Mouse (Mus musculus): Measurements from ENCODE around the gene Gm2956. TPM values are rescaled to one million over a fixed set of nuclear protein-coding genes. Genes with fewer than 3 reads are reported as not detected.
"Not testable (repeated sequence)": the region's sequence is repeated elsewhere in the genome, so short reads cannot be mapped to it uniquely, and the experiment has no call there.

Gm2956 gene
- not detected in 2 replicates for polyA plus RNA-seq (2015; fragmentation: Nextera tagmentation; extraction: Ambion mirVana)

GRCm38 (mm10) chr14:3332087-3332677 lies at the start of gene Gm2956:
TSS of gene Gm2956 (plus strand) at chr14:3332627.
- not testable (repeated sequence) for H3K9me3 ChIP-seq; H3K27ac ChIP-seq; H3K27me3 ChIP-seq; H3K36me3 ChIP-seq; ATAC-seq (ENCODE audit: low FRiP score, low read depth); H3K4me1 ChIP-seq
- peak within 1 kb of the TSS; percentile 50; the same call in 1 of the 2 replicates for H3K9ac ChIP-seq
- 0% methylated on average over 8 of the region's 37 CpGs for WGBS
- H3K4me3 ChIP-seq = peak within 1 kb of the TSS; percentile 42
- H3K4me2 ChIP-seq (replicated peaks) = peak within 1 kb of the TSS; percentile 62

- peak overlapping the region; percentile 62 for H3K4me2 ChIP-seq (replicated peaks)
- H3K27ac ChIP-seq; H3K27me3 ChIP-seq; H3K4me1 ChIP-seq; ATAC-seq (ENCODE audit: low FRiP score, low read depth); H3K9me3 ChIP-seq; H3K36me3 ChIP-seq; H3K9ac ChIP-seq; H3K4me3 ChIP-seq: not testable (repeated sequence)
- WGBS = 1% methylated on average over 7 of the region's 8 CpGs
Observed at GRCm38 (mm10) chr14:3333406-3333805, 979 bp downstream of the Gm2956 start.

- ATAC-seq (ENCODE audit: low FRiP score, low read depth); H3K27me3 ChIP-seq; H3K36me3 ChIP-seq; H3K9me3 ChIP-seq; H3K9ac ChIP-seq; H3K4me1 ChIP-seq; H3K4me3 ChIP-seq; H3K27ac ChIP-seq; H3K4me2 ChIP-seq (replicated peaks): not testable (repeated sequence)
- no CpG with 5 or more reads among the region's 2 CpGs for WGBS
Observed at GRCm38 (mm10) chr14:3394793-3395192, 62.4 kb downstream of the Gm2956 start, which contains the start of gene Gm10413. TSS of gene Gm10413 (plus strand) at chr14:3395093.

Other genes with a start within 250 kb of the Gm2956 start
- gene Gm10340, start 198.6 kb upstream of the Gm2956 start, polyA plus RNA-seq (2015; fragmentation: Nextera tagmentation; extraction: Ambion mirVana) = not detected in 2 replicates
- gene Gm5795, start 144.4 kb upstream of the Gm2956 start, polyA plus RNA-seq (2015; fragmentation: Nextera tagmentation; extraction: Ambion mirVana) = not detected in 2 replicates
- 5.1 and 5.9 TPM in 2 replicates for gene D830030K20Rik, start 124.1 kb upstream of the Gm2956 start, polyA plus RNA-seq (2015; fragmentation: Nextera tagmentation; extraction: Ambion mirVana)
- not detected in 2 replicates for gene Gm10413, start 62.5 kb downstream of the Gm2956 start, polyA plus RNA-seq (2015; fragmentation: Nextera tagmentation; extraction: Ambion mirVana)
- gene Gm10409, start 80.0 kb downstream of the Gm2956 start, polyA plus RNA-seq (2015; fragmentation: Nextera tagmentation; extraction: Ambion mirVana) = 0.86 and 1.3 TPM in 2 replicates
- gene Gm3005, start 95.5 kb downstream of the Gm2956 start, polyA plus RNA-seq (2015; fragmentation: Nextera tagmentation; extraction: Ambion mirVana) = 1.1 and 1.2 TPM in 2 replicates
- gene Gm10408, start 116.8 kb downstream of the Gm2956 start, polyA plus RNA-seq (2015; fragmentation: Nextera tagmentation; extraction: Ambion mirVana) = not detected in 2 replicates

Data from limb, embryonic 13.5 days (tissue).